Mouse (Mus musculus) layer of hippocampus, postnatal 10 days (tissue): ENCODE data around the gene Dhx32. TPM values are rescaled to one million over a fixed set of nuclear protein-coding genes. Genes with fewer than 3 reads are reported as not detected.
A peak's percentile ranks its signal among the peaks of the same experiment; 100 is the strongest.

Experiments used
- DNase-seq, 2 experiments: peaks; one replicate each; pipeline ENCODE4 v3.0.0; 2021; ENCODE audit warnings: low spot score in 2 of 2
- total RNA-seq, 2 experiments: library from RNA; stranded (reverse); gene quantifications; 2 replicates each; pipeline ENCODE4 v1.2.3; 2021

Gene Dhx32
- total RNA-seq, 2 experiments from 2014 or later: 62.3 to 63.7 TPM

GRCm38 (mm10) chr7:133775796-133776625 is 6.5 kb downstream of the Dhx32 start:
- peak; percentile 38 to 54 for DNase-seq

DNA sequence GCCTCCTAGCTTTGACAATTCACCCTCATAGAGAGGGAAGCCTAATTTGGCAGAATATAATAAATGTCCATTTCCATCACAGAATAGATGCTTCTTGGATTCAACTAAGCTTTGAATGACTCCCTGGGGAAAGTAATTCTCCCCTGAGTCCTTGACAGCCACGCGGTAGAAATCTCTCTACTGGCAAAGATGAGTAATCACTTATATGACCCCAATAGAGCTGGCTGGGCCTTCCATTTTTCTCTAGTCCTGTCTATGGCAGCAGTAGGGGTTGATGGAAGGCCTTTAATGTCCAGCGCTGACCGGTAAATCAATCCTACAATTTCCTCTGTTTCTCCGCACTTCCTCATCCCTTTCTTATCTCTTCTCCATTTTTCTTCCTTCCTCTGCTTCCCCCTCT is 7.3 kb downstream of the Dhx32 start:
- DNase-seq: no peak

DNA sequence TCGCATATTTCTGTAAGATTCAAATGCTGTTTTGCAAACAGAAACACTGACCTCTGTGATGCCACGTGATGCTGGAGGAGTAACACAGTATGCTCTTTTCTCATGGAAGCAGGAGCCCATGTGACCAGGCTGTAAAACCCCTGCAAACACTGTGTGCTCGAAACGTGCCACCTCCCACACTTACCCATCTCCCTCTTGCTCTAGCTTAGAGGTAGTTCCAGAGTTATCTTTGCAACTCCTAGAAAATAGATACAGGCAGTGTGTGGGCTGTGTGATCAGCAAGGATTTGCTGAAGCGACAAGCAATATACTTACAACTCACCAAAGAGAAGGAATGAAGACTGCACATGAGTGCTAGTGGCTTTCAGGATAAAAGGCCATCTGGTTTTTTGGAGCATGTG is 14.0 kb downstream of the Dhx32 start:
- DNase-seq: no peak

GRCm38 (mm10) chr7:133768027-133768426 is 14.5 kb downstream of the Dhx32 start:
- DNase-seq: no peak

DNA sequence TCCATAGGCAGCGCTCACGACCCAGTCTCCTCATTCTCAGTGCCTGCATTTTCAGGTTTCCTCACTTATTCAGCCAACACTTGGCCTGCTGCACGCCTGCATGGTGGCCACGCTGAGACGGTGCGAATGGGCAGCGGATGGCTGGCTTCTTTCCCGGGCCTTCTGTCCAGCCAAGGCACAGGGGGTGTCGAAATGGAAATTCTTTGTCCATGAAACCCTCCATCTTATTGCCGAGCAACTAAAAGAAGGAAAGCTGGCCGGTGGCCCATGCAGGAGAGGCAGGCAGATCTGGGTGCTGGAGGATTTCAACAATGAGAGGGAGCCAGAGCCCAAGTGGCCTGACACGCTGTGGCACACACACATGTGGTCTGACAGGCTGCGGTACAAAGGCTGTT is 16.7 kb downstream of the Dhx32 start:
- DNase-seq: peak; percentile 79 to 85

- DNase-seq: no peak
Observed at GRCm38 (mm10) chr7:133765240-133765848, 17.2 kb downstream of the Dhx32 start.

DNA sequence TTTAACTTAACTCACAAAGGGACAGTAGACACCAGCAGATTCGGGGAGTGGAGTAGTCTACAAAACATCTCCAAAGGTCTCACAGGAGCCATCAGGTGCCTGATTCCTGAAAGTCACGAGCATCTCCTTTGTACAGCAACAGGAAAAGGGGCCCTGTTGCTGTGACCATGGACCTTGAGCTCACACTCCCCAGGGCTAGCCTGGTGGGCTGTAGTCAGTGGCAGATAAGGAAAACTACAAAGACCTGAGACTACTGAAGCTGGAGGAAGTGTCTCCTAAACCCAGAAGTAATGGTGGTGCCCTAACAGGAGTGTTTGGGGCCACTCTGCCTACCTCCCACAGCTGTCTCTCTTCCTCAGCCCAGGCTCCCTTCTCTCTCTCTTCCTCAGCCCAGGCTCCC is 18.1 kb downstream of the Dhx32 start:
- no peak for DNase-seq

GRCm38 (mm10) chr7:133762696-133763095 is 19.8 kb downstream of the Dhx32 start:
- DNase-seq: no peak

GRCm38 (mm10) chr7:133759611-133760353 is 22.7 kb downstream of the Dhx32 start:
- peak in 1 of 2 experiments; percentile 54 for DNase-seq

- DNase-seq: no peak
Observed at GRCm38 (mm10) chr7:133758716-133759115, 23.8 kb downstream of the Dhx32 start.

DNA sequence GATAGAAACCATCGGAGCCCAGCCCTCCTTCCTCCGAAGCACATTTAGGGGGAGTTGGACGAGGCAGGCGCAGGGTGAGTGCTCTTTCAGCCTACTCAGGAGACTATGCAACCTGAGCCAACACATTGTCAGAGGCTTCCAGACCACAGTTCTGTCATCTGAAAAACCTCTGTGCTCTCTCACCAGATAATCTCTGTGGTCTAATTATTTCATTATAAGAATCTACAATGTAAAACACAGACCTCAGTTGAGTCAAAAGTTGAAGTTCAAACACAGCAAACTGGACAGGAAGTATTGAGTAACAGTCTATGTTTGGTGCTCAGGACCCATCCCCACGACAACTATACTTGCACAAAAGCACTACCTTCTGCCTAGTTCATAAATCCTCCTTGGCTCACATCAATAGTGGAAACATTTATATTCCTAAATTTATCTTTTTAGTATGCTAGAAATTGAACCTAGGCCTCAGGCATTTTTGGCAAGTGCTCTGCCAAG is 24.5 kb downstream of the Dhx32 start:
- DNase-seq: no peak

DNA sequence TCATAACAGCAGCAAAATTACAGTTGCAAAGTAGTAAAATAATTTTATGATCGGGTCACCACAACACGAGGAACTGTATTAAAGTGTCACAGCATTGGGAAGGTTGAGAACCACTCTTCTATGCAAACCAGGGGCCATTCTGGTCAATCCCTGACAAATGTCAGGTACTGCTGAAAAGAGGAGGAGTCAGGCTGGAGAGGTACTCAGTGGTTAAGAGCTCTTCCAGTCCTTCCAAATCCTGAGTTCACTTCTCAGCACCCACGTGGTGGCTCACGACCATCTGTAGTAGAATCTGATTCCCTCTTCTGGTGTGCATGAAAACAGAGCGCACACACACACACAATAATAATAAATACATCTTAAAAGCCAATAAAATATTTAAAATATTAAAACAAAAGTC is 31.4 kb downstream of the Dhx32 start:
- DNase-seq: no peak

DNA sequence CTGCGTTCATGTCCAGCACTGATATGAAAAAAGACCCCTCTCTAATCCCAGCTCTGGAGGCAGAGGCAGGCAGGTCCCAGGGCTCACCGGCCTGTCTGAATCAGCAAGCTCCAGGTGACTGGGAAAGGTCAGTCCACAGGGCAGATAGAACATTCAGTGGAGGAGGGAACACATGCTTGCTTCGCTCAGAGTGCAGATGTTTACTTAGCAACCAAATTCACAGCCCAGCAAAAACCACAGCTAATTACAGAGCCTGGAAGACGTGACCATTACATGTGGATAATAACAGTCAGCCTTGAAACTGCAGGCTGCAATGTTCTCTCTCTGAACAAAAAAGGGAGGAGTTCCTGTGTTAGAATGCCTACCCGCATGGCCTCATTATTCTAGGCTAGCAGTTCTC is 31.9 kb downstream of the Dhx32 start:
- DNase-seq: no peak

DNA sequence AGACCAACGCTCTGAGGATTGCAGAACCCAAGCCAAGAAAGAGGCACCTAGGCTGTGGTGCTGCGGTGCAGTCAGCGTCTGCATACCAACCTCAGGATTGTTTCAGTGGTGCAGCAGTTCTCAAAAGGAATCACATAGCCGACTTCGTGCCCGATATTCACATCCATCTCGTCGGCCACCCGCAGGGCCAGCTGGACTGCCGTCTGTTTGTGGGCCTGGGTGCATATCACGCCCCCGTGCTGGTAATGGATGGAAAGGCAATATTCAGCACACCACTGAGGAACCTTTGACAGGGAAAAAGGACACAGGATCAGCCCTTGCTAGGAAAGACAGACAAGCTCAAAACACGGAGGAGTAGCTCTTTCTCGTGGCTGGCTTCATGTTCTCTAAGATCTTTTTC is 33.8 kb downstream of the Dhx32 start:
- no peak for DNase-seq

DNA sequence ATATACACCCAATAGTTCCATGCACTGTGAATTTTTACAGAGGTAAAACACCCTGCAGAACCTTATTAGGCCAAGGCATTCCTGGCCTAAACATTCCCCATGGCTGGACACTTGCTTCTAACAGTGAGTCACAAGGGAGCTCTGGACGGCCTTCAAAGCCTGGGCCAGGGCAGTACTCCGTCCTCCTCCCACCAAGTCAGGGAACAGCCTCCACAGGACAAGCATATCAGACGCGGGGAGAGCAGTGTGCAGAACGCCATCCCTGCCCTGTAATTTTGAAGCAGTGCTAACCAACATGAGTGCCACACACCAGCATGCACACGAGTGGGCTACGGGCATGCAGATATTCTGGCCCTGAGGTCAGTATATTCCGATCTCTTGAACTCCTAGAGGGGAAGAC is 35.2 kb downstream of the Dhx32 start:
- no peak for DNase-seq

GRCm38 (mm10) chr7:133744701-133745100 is 37.8 kb downstream of the Dhx32 start:
- DNase-seq: no peak

DNA sequence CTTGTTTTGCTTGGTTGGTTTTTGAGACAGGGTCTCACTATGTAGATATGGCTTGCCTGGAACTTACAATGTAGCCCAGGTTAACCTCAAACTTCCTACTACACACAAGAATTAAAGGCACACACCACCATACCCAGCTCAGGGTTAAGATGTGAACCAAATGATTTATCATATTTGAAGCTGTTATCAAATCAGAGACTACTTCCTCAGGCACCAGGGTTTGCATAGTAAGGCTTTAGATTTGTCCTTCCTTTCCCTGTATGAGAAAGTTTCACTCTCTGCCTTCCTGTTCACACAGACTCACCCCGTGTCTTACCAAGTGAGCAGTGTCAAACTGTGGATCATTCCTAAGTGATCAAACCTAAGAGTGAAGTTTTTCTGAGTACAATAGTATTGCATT is 38.3 kb downstream of the Dhx32 start:
- no peak for DNase-seq

GRCm38 (mm10) chr7:133743611-133744010 is 38.9 kb downstream of the Dhx32 start:
- DNase-seq: no peak

DNA sequence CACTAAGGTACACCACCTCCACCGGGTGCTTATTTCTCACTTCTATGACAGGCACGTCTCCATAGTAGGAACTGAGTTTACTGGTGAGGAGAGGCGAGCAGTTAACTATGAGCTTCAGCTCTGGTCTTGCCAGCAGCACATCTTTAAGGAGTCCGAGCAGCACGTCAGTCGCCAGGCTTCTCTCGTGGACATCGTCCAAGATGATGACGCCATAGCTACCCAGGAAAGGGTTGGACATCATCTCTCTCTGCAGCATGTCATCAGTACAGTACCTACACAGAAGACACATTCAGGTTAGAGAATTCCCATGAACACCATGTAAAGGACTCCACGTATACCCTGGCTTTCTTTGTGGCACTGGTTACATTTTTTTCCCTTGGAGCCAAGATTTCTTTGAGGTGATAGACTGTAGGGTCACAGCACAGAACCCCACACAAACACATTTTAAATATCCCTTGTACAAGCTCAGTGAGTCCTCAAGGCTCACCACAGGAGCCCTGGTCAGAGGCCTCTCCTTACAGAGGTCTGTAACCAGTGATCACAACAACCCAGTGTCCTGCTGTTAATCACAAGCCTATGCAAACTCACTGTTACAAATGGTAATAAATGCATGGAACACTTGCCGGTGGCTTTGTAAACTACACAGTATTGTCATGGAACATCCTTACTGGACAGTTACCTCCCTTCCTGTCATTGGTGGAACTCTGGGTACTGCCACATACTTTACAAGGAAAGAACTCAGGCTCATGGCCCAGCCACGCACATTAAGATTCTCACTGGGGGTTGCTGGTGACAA is 39.8 kb downstream of the Dhx32 start:
- no peak for DNase-seq

- no peak for DNase-seq
Observed at GRCm38 (mm10) chr7:133740558-133740957, 42.0 kb downstream of the Dhx32 start.

DNA sequence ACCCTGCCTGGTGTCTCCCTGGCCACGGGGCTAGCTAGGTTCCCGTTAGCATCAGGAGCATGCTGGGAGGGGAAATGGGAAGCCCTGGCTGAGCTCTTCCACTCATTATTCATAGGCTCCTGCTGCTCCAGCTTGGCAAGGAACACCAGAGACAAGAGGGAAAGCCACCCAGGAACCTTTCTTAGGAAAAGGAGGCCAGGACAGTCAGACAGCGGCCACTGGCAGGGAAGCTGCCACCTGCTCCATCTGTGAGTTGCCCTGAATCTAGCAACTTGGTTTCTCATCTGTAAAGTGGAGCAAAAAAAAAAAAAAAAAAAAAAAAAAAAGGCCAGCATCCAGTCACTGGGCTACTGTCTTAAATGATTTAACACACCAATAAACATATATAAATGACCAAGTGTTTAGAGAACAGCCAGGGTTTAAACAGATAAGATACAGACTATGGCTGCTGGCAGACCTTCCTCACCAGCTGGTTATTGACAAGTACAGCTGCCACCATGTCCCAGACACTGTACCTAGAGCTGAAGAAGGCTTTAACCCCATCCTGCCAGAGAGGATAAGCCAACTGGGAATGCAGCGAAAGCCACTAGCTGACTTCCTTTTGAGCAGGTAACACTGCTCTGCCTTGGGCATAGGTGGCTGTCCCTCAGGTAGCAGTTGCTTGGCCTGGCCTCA is 50.4 kb downstream of the Dhx32 start:
- DNase-seq: peak in 1 of 2 experiments; percentile 29
